Mouse (Mus musculus) ES-Bruce4 (cell line): Measurements from ENCODE around the gene Srxn1. TPM values are rescaled to one million over a fixed set of nuclear protein-coding genes. Genes with fewer than 3 reads are reported as not detected.
A peak's percentile ranks its signal among the peaks of the same experiment; 100 is the strongest.

Experiments used
- H3K27ac ChIP-seq: 2 replicates; pipeline ENCODE4 v1.5.1; 2012; ENCODE audit warnings: low read length, inconsistent platforms; ENCODE audit not compliant: insufficient read depth
- H3K27me3 ChIP-seq: 2 replicates; pipeline ENCODE4 v1.6.1; 2012; ENCODE audit warnings: mild to moderate bottlenecking, low read length, inconsistent platforms; ENCODE audit not compliant: control insufficient read depth, poor library complexity, insufficient read depth, severe bottlenecking
- H3K36me3 ChIP-seq: 2 replicates; pipeline ENCODE4 v1.6.1; 2012; ENCODE audit warnings: inconsistent platforms, mild to moderate bottlenecking, low read length, moderate library complexity; ENCODE audit not compliant: control insufficient read depth, poor library complexity, insufficient read depth, severe bottlenecking
- H3K4me1 ChIP-seq: one replicate; pipeline ENCODE4 v1.8.1; 2011; ENCODE audit warnings: low read length; ENCODE audit not compliant: control insufficient read depth, insufficient read depth
- H3K4me3 ChIP-seq: 2 replicates; pipeline ENCODE4 v1.5.1; 2011; ENCODE audit warnings: low read depth, mild to moderate bottlenecking, low read length
- H3K9ac ChIP-seq: 2 replicates; pipeline ENCODE4 v1.6.1; 2012; ENCODE audit warnings: low read depth, mild to moderate bottlenecking, inconsistent platforms; ENCODE audit not compliant: poor library complexity, severe bottlenecking
- H3K9me3 ChIP-seq: replicated peaks from 2 replicates; pipeline ENCODE4 v1.6.1; 2012; ENCODE audit warnings: mild to moderate bottlenecking, low read length, inconsistent platforms; ENCODE audit not compliant: control insufficient read depth, poor library complexity, insufficient read depth, severe bottlenecking
- CTCF ChIP-seq: IDR thresholded peaks from one replicate; pipeline ENCODE4 v1.8.1; 2011; ENCODE audit warnings: low read depth, low read length
- EP300 ChIP-seq: IDR thresholded peaks from 2 replicates; pipeline ENCODE4 v1.6.1; 2011; ENCODE audit warnings: low read depth, low read length; ENCODE audit not compliant: insufficient read depth
- POLR2A ChIP-seq: IDR thresholded peaks from one replicate; pipeline ENCODE4 v1.8.1; 2011; ENCODE audit warnings: low read length; ENCODE audit not compliant: insufficient read depth
- polyA plus RNA-seq: library from polyadenylated mRNA; stranded (reverse); fragments of >200 nt; gene quantifications from 2 replicates; pipeline ENCODE4 v1.2.4, GENCODE M21; 2011; ENCODE audit warnings: low read depth; ENCODE audit not compliant: missing spikeins, insufficient read depth, insufficient read length

Srxn1 gene
- polyA plus RNA-seq, 1 experiment: 18.1 TPM

- Histone ChIP-seq H3K27me3 (peaks cover 2% of the 10 kb centered on the region; the same call in 1 of the 2 replicates), H3K4me1 (peaks cover 3% of the 10 kb centered on the region), H3K4me3 (peak overlapping the region; percentile 74), H3K36me3 (no peaks in the 10 kb centered on the region), H3K9ac (peak overlapping the region; percentile 9; the same call in 1 of the 2 replicates), H3K27ac (no peak overlapping the region), H3K9me3 (no peaks in the 10 kb centered on the region)
- TF ChIP-seq CTCF: no peak
- TF ChIP-seq POLR2A: no peak
- no peak for TF ChIP-seq EP300
These were observed 23.5 kb upstream of the Srxn1 start for GRCm38 (mm10) chr2:152081641-152082448.

DNA sequence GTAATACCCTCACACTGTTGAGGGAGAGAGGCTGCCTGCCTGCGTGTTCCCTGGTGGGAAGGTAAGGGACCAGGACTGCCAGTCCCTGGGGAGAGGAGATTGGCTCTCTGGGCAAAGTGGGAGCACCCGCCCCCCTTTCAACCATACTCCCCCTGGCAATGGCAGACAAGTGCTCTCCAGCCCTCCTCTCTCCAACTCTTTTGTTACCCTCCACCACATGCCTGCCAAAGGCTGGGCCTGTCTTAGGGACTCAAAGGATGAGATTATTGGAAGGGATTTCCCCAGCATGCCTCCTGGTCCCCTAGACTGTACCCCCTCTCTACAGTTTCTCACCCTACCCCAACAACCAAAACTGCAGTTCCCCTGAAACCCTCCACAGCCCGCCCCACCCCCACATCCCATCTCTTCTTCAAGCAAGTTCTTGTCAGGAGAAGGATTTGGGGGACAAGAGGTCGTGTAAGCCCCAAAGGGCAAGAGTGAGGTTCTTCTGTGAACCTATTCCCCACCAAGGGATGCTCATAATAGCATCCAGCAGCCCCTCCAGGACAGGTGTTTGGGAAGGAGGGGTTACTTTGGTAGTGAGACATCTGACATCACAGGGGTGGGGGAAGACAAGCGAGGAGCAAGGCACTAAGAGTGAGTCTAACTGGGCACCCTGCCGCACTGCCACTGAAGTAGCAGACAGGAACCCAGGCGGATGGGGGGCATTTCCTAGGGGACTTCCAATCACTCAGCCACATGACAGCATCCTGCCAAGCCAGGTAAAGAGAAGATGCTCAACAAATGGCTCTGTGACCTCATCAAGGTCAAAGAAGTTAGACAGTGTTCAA lies 22.6 kb upstream of the Srxn1 start:
- Histone ChIP-seq H3K36me3 (no peaks in the 10 kb centered on the region), H3K9me3 (no peaks in the 10 kb centered on the region), H3K27ac (no peak overlapping the region), H3K4me3 (peak overlapping the region; percentile 70; the same call in 1 of the 2 replicates), H3K4me1 (peaks cover 3% of the 10 kb centered on the region), H3K27me3 (peaks cover 2% of the 10 kb centered on the region; the same call in 1 of the 2 replicates), H3K9ac (peak overlapping the region; percentile 9; the same call in 1 of the 2 replicates)
- no peak for TF ChIP-seq POLR2A
- TF ChIP-seq EP300: no peak
- no peak for TF ChIP-seq CTCF

DNA sequence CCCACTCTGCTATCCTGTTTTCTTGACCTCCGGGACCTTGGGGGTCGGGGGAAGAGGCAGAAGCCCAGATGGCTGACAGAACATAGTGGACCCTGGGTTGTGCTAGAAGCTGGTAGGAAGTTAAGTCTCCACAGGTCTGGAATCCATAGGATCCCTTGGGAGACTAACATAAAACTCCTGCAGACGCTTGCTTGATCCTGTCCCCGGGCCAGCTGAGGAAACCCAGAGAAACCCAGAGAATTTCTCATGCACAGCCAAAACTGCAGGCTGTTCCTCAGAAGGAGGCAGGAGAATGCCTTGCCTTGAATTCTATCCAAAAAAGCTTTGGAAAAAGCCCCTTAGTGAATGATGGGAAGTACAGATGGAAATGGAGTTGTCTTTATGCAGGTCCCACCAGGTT lies 21.9 kb upstream of the Srxn1 start:
- no peak overlapping the region for H3K9ac ChIP-seq
- peaks cover 3% of the 10 kb centered on the region for H3K4me1 ChIP-seq
- no peaks in the 10 kb centered on the region for H3K36me3 ChIP-seq
- no peak for TF ChIP-seq CTCF
- no peak for TF ChIP-seq POLR2A
- TF ChIP-seq EP300: no peak
- H3K27ac ChIP-seq: no peak overlapping the region
- no peak overlapping the region for H3K4me3 ChIP-seq
- no peaks in the 10 kb centered on the region for H3K9me3 ChIP-seq
- peaks cover 2% of the 10 kb centered on the region; the same call in 1 of the 2 replicates for H3K27me3 ChIP-seq

DNA sequence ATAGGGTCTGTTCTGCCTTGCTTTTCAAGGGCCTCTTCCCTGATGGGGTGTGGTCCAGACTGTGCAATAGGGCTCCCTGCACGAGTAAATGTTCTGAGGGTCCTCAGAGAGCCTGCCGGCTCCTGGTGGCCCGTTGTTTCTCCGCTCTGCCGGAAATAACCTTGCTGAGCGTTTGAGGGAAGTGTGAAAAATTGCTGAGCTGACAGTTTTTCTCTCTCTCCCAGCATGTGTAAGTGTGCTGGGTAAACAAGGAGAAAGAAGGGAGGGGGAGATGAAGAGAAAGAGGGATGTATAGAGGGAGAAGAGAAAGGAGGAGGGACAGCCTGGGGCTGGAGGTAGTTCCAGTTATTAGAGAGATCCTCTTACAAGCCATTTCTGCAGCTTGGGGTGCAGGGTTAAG lies 21.0 kb upstream of the Srxn1 start:
- Histone ChIP-seq H3K27me3 (peaks cover 2% of the 10 kb centered on the region; the same call in 1 of the 2 replicates), H3K36me3 (no peaks in the 10 kb centered on the region), H3K27ac (no peak overlapping the region), H3K9me3 (no peaks in the 10 kb centered on the region), H3K9ac (no peak overlapping the region), H3K4me3 (no peak overlapping the region), H3K4me1 (peaks cover 3% of the 10 kb centered on the region)
- TF ChIP-seq EP300: no peak
- TF ChIP-seq POLR2A: no peak
- TF ChIP-seq CTCF: no peak

DNA sequence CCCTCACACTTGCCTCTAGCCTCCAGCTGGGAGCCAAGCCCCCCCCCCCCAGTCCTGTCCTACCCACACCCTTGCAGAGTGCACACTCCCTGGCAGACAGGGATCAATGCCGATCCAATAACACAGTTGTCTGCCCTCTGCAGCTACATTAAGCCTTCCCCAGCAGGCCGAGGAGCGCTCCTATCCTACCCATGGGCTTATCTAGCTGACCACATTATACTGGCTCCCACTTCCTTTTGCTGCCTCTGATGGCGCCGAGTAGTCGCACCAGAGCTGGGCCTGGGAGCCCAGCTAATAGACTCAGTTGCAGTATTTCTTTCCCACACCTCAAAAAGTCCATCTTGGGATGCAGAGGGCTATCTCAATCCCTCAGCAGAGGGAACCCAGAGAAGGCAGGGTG lies 19.9 kb upstream of the Srxn1 start:
- Histone ChIP-seq H3K27ac (no peak overlapping the region), H3K9me3 (no peaks in the 10 kb centered on the region), H3K4me1 (peaks cover 2% of the 10 kb centered on the region), H3K36me3 (no peaks in the 10 kb centered on the region), H3K27me3 (peaks cover 2% of the 10 kb centered on the region; the same call in 1 of the 2 replicates), H3K9ac (no peak overlapping the region), H3K4me3 (no peak overlapping the region)
- no peak for TF ChIP-seq EP300
- no peak for TF ChIP-seq POLR2A
- TF ChIP-seq CTCF: no peak

DNA sequence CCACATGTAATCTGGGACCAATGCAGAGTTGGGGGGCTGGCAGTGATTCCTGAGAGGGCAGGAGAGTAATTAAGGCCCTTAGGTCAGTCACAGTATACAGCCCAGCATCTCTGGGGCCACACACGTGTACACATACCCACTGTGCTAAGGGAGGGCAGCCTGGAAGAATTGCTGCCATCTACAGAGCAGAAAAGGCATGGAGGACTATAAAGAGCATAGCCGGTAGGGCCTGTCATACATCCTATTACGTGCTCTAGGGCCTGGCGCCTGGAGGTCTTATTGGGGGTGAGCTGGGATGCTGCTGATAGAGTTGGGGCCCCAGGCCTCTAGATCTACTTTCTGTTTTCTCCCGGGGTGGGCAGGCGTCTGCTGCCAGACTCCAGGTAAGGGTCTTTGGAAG lies 18.9 kb upstream of the Srxn1 start:
- no peak overlapping the region for H3K9ac ChIP-seq
- H3K4me3 ChIP-seq: no peak overlapping the region
- TF ChIP-seq EP300 (no peak), POLR2A (no peak), CTCF (no peak)
- H3K9me3 ChIP-seq: no peaks in the 10 kb centered on the region
- H3K4me1 ChIP-seq: peaks cover 6% of the 10 kb centered on the region
- no peaks in the 10 kb centered on the region for H3K36me3 ChIP-seq
- no peaks in the 10 kb centered on the region for H3K27me3 ChIP-seq
- no peak overlapping the region for H3K27ac ChIP-seq
